Mouse (Mus musculus): Measurements from ENCODE around the gene Hemgn. TPM values are rescaled to one million over a fixed set of nuclear protein-coding genes. Genes with fewer than 3 reads are reported as not detected.

Hemgn gene
- polyA plus RNA-seq, 1 experiment = 152 TPM

- Histone ChIP-seq H3K4me3 (replicated peaks; ENCODE audit: control insufficient read depth, low read depth, low read length) (peak overlapping the region; percentile 90), H3K27ac (ENCODE audit: control insufficient read depth, insufficient read depth, low read depth, low read length, poor library complexity) (peak overlapping the region; percentile 88), H3K4me1 (ENCODE audit: control insufficient read depth, insufficient read depth, low read length) (no peaks in the 10 kb centered on the region; the same call in 1 of the 2 replicates)
- under 1% methylated on average over 24 of the region's 24 CpGs for WGBS
- no peak for TF ChIP-seq CTCF (IDR thresholded peaks at IDR 0.05; ENCODE audit: control insufficient read depth, insufficient read depth, low read length)
- no peak for TF ChIP-seq POLR2A (IDR thresholded peaks at IDR 0.05; ENCODE audit: borderline replicate concordance, control insufficient read depth, low read depth, low read length)
Measured at GRCm38 (mm10) chr4:46389612-46390341, 23.5 kb downstream of the Hemgn start.

DNA sequence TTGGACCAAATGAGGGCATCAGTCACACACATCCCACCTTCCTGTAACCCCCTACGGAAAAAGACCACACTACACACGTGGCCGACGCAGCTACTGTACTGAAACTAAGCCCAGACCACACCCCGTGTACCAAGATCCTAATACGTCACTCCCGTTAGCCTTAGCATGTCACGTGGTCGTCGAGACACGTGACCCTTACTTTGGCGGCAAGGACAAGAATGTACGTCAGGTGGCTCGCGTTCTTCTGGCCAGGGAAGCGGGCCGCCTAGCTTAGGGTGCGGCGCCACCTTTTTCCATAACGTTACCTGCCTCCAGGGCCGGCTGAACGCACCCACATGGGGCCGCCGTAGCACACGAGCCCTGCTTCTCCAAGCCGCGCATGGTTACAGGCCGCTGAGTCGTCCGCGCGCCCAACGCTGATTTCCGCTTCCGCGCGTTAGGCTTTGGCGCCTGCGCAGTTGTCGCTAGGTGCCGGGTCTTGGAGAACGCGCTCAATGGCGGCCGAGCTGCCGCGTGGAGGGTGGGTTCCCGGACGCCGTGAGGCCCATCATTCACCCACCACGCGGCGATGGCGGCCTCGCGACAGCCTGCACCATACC, 24.2 kb downstream of the Hemgn start, which contains the start of gene Trmo:
TSS of gene Trmo (minus strand) at position 425 of the 599 bp plus-strand sequence.
- Histone ChIP-seq H3K4me3 (replicated peaks; ENCODE audit: control insufficient read depth, low read depth, low read length) (peak within 1 kb of the TSS; percentile 90), H3K4me1 (ENCODE audit: control insufficient read depth, insufficient read depth, low read length) (no peaks in the 10 kb centered on the region; the same call in 1 of the 2 replicates), H3K27ac (ENCODE audit: control insufficient read depth, insufficient read depth, low read depth, low read length, poor library complexity) (peak within 1 kb of the TSS; percentile 88)
- under 1% methylated on average over 56 of the region's 56 CpGs for WGBS
- TF ChIP-seq CTCF (IDR thresholded peaks at IDR 0.05; ENCODE audit: control insufficient read depth, insufficient read depth, low read length) (no peak), POLR2A (IDR thresholded peaks at IDR 0.05; ENCODE audit: borderline replicate concordance, control insufficient read depth, low read depth, low read length) (peak; percentile 96; the same call in 1 of the 2 replicates)

DNA sequence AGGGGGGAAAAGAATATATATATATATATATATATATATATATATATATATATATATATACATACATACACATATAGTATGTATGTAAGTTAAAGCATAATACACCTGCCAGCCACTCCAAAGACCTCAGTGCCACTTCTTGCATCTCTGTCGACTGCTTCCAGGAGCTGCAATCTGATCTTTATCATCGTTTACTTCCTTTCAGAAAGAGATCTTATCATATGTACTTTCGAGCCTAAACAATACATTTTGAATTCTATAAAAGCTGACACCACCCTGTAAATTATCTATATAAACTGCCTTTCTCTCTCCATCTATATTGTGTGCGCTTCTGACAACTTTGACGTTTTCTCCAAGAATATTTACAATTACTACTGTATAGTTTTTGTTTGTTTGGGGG, 24.8 kb downstream of the Hemgn start:
- WGBS = 1% methylated on average over 5 of the region's 5 CpGs
- Histone ChIP-seq H3K27ac (ENCODE audit: control insufficient read depth, insufficient read depth, low read depth, low read length, poor library complexity) (no peak overlapping the region), H3K4me1 (ENCODE audit: control insufficient read depth, insufficient read depth, low read length) (no peaks in the 10 kb centered on the region; the same call in 1 of the 2 replicates), H3K4me3 (replicated peaks; ENCODE audit: control insufficient read depth, low read depth, low read length) (peak overlapping the region; percentile 90)
- no peak for TF ChIP-seq CTCF (IDR thresholded peaks at IDR 0.05; ENCODE audit: control insufficient read depth, insufficient read depth, low read length)
- no peak for TF ChIP-seq POLR2A (IDR thresholded peaks at IDR 0.05; ENCODE audit: borderline replicate concordance, control insufficient read depth, low read depth, low read length)

DNA sequence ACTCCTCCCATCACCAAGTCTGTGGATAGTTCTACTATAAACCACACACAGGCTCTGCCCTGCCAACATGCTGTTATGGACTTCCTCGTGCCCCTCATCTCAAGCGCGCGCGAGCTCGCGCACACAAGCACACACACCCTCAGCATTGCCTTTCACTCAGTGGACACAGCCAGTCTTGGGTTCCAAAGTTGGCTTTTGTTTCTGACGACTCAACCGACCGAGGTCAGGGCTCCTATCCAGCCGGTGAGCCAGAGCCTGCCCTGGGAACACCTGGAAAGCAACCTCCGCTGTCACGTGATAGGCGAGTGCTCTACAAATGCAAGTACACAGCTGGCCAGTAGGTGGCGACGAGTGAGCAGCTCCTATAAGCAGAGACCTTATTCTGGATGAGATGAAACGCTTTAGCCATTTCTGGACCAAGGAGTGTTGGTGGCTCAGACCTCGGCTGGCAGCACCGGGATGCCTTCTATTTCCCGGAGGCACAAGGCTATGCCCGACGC, 38.4 kb downstream of the Hemgn start:
- no peak; the same call in 1 of the 2 replicates for TF ChIP-seq POLR2A (IDR thresholded peaks at IDR 0.05; ENCODE audit: borderline replicate concordance, control insufficient read depth, low read depth, low read length)
- TF ChIP-seq CTCF (IDR thresholded peaks at IDR 0.05; ENCODE audit: control insufficient read depth, insufficient read depth, low read length) = peak; percentile 95
- WGBS = 22% methylated on average over 22 of the region's 22 CpGs
- H3K4me3 ChIP-seq (replicated peaks; ENCODE audit: control insufficient read depth, low read depth, low read length) = peak overlapping the region; percentile 13
- H3K27ac ChIP-seq (ENCODE audit: control insufficient read depth, insufficient read depth, low read depth, low read length, poor library complexity) = no peak overlapping the region
- H3K4me1 ChIP-seq (ENCODE audit: control insufficient read depth, insufficient read depth, low read length) = no peaks in the 10 kb centered on the region; the same call in none of the 2 replicates

GRCm38 (mm10) chr4:46374455-46374854, 38.9 kb downstream of the Hemgn start:
- H3K4me1 ChIP-seq (ENCODE audit: control insufficient read depth, insufficient read depth, low read length) = no peaks in the 10 kb centered on the region; the same call in 1 of the 2 replicates
- TF ChIP-seq CTCF (IDR thresholded peaks at IDR 0.05; ENCODE audit: control insufficient read depth, insufficient read depth, low read length) (peak; percentile 52), POLR2A (IDR thresholded peaks at IDR 0.05; ENCODE audit: borderline replicate concordance, control insufficient read depth, low read depth, low read length) (no peak)
- no peak overlapping the region for H3K27ac ChIP-seq (ENCODE audit: control insufficient read depth, insufficient read depth, low read depth, low read length, poor library complexity)
- no peak overlapping the region for H3K4me3 ChIP-seq (replicated peaks; ENCODE audit: control insufficient read depth, low read depth, low read length)
- 51% methylated on average over 6 of the region's 6 CpGs for WGBS

GRCm38 (mm10) chr4:46371030-46371429, 42.3 kb downstream of the Hemgn start:
- Histone ChIP-seq H3K4me3 (replicated peaks; ENCODE audit: control insufficient read depth, low read depth, low read length) (no peak overlapping the region), H3K4me1 (ENCODE audit: control insufficient read depth, insufficient read depth, low read length) (no peaks in the 10 kb centered on the region; the same call in 1 of the 2 replicates), H3K27ac (ENCODE audit: control insufficient read depth, insufficient read depth, low read depth, low read length, poor library complexity) (no peak overlapping the region)
- TF ChIP-seq CTCF (IDR thresholded peaks at IDR 0.05; ENCODE audit: control insufficient read depth, insufficient read depth, low read length) (no peak), POLR2A (IDR thresholded peaks at IDR 0.05; ENCODE audit: borderline replicate concordance, control insufficient read depth, low read depth, low read length) (no peak)
- WGBS = 9% methylated on average over 19 of the region's 19 CpGs

GRCm38 (mm10) chr4:46370406-46370805, 42.9 kb downstream of the Hemgn start:
- 28% methylated on average over 6 of the region's 6 CpGs for WGBS

DNA sequence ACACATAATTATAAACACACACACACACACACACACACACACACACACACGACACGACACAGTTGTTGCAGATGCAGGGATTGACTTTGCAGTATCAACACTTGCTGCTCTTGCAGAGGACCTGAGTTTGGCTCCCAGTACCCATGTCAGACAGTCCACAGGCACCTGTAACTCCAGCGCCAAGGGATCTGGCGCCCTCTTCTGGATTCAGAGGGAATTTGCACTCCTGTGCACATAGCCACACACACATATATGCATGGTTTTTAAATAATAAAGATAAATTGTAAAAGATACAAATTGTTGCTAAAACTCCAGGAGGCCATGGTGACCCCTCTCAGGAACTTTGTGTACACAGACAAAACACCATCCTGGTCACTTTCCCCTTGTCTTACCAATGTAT, 44.2 kb downstream of the Hemgn start:
- Histone ChIP-seq H3K4me1 (ENCODE audit: control insufficient read depth, insufficient read depth, low read length) (no peaks in the 10 kb centered on the region), H3K4me3 (replicated peaks; ENCODE audit: control insufficient read depth, low read depth, low read length) (no peak overlapping the region), H3K27ac (ENCODE audit: control insufficient read depth, insufficient read depth, low read depth, low read length, poor library complexity) (no peak overlapping the region)
- peak; percentile 36 for TF ChIP-seq CTCF (IDR thresholded peaks at IDR 0.05; ENCODE audit: control insufficient read depth, insufficient read depth, low read length)
- TF ChIP-seq POLR2A (IDR thresholded peaks at IDR 0.05; ENCODE audit: borderline replicate concordance, control insufficient read depth, low read depth, low read length) = no peak
- 66% methylated on average over 4 of the region's 4 CpGs for WGBS

More at GRCm38 (mm10) chr4:46370406-46370805, 42.9 kb downstream of the Hemgn start:
- Histone ChIP-seq H3K27ac (ENCODE audit: control insufficient read depth, insufficient read depth, low read depth, low read length, poor library complexity) (no peak overlapping the region), H3K4me1 (ENCODE audit: control insufficient read depth, insufficient read depth, low read length) (no peaks in the 10 kb centered on the region; the same call in 1 of the 2 replicates), H3K4me3 (replicated peaks; ENCODE audit: control insufficient read depth, low read depth, low read length) (no peak overlapping the region)
- TF ChIP-seq CTCF (IDR thresholded peaks at IDR 0.05; ENCODE audit: control insufficient read depth, insufficient read depth, low read length) (no peak), POLR2A (IDR thresholded peaks at IDR 0.05; ENCODE audit: borderline replicate concordance, control insufficient read depth, low read depth, low read length) (no peak)

All from bone marrow, adult 2 months (tissue).